Mouse (Mus musculus) ES-E14 (cell line): ENCODE measurements around the gene Dnajc5g. TPM values are rescaled to one million over a fixed set of nuclear protein-coding genes. Genes with fewer than 3 reads are reported as not detected.
A peak's percentile ranks its signal among the peaks of the same experiment; 100 is the strongest.

Experiments
- DNase-seq: peaks from one replicate; pipeline ENCODE4 v3.0.0-alpha.2; 2013; ENCODE audit warnings: low read depth, low spot score
- H3K27ac ChIP-seq: 2 replicates; pipeline ENCODE4 v1.5.1; 2012; ENCODE audit warnings: low read depth, mild to moderate bottlenecking, low read length, moderate library complexity, mixed read lengths; ENCODE audit not compliant: poor library complexity, insufficient read depth, severe bottlenecking
- H3K36me3 ChIP-seq: 2 replicates; pipeline ENCODE4 v1.6.1; 2012; ENCODE audit warnings: mild to moderate bottlenecking, low read length, moderate library complexity, mixed read lengths; ENCODE audit not compliant: control insufficient read depth, poor library complexity, insufficient read depth, severe bottlenecking
- H3K4me1 ChIP-seq, 2 experiments: fragments of 150-350 bp in 1 of 2; sonication (generic) in 1 of 2; 2 replicates each; pipeline ENCODE4 v1.6.1; 2012; ENCODE audit warnings: low read length in 2 of 2, mild to moderate bottlenecking in 1 of 2, mixed read lengths in 1 of 2; ENCODE audit not compliant: control insufficient read depth in 2 of 2, insufficient read depth in 2 of 2, poor library complexity in 1 of 2
- H3K4me3 ChIP-seq, 2 experiments: fragments of 150-350 bp in 1 of 2; sonication (generic) in 1 of 2; 2 replicates each; pipeline ENCODE4 v1.5.1; 2012; ENCODE audit warnings: low read length in 2 of 2, low read depth in 1 of 2, mild to moderate bottlenecking in 1 of 2, mixed read lengths in 1 of 2; ENCODE audit not compliant: insufficient read depth in 1 of 2, poor library complexity in 1 of 2, severe bottlenecking in 1 of 2
- H3K9ac ChIP-seq: 2 replicates; pipeline ENCODE4 v1.6.1; 2012; ENCODE audit warnings: low read depth, mild to moderate bottlenecking, low read length, mixed read lengths; ENCODE audit not compliant: poor library complexity, insufficient read depth, severe bottlenecking
- H3K9me3 ChIP-seq: fragments of 150-350 bp; sonication (generic); 2 replicates; pipeline ENCODE4 v1.6.1; 2012; ENCODE audit warnings: low read depth, mild to moderate bottlenecking, low read length; ENCODE audit not compliant: control insufficient read depth, insufficient read depth
- CHD2 ChIP-seq: IDR thresholded peaks from 2 replicates; pipeline ENCODE4 v1.6.1; 2014; ENCODE audit warnings: mild to moderate bottlenecking, low read depth, low read length, inconsistent platforms
- HCFC1 ChIP-seq: IDR thresholded peaks from 2 replicates; pipeline ENCODE4 v1.6.1; 2012; ENCODE audit warnings: low read length, inconsistent platforms, borderline replicate concordance; ENCODE audit not compliant: insufficient read depth
- MAFK ChIP-seq: IDR thresholded peaks from 2 replicates; pipeline ENCODE4 v1.6.1; 2014; ENCODE audit warnings: mild to moderate bottlenecking, low read depth, low read length, inconsistent platforms; ENCODE audit not compliant: insufficient read depth
- ZC3H11A ChIP-seq: IDR thresholded peaks from 2 replicates; pipeline ENCODE4 v1.6.1; 2012; ENCODE audit warnings: low read depth, mild to moderate bottlenecking, inconsistent platforms, low read length, borderline replicate concordance
- ZNF384 ChIP-seq: IDR thresholded peaks from 2 replicates; pipeline ENCODE4 v1.6.1; 2012; ENCODE audit warnings: low read depth, low read length, inconsistent platforms
- in situ Hi-C, 2 experiments: fragments of 600-800 bp; cut with MboI; formaldehyde crosslinking; loops; one replicate each; pipeline ENCODE4 v1.15.1; 2025; ENCODE audit warnings: low sequenced_read_pairs in 2 of 2, inconsistent platforms in 1 of 2; ENCODE audit not compliant: unreplicated experiment in 2 of 2
- total RNA-seq: library from RNA; depleted of rRNA; stranded (reverse); fragments of 300-350 nt; gene quantifications from 2 replicates; pipeline ENCODE4 v1.2.3, GENCODE M21; 2012

Gene Dnajc5g
- total RNA-seq, 1 experiment: 0.67 TPM

DNA sequence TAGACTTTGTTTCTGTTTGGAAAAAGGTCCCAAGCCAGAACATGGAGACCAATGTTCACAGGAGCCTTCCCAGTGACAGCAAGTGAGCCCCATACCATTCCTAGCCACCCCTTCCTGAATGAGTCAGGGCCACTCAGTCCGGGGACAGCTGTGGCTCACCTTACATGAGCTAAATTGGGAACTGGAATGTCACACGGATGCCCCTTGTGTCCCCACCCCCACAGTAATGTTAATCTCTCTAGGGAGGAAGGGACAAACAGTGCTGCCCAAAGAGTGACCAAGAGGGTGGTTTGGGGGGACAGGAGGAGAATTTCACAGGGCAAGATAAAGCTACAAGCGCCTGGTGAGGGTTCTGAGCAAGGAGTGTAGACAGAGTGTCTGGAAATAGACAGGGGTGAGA is 10.3 kb downstream of the Dnajc5g start, which contains the start of gene Trim54:
TSS of gene Trim54 (plus strand) at position 359 of the 400 bp plus-strand sequence.
- Histone ChIP-seq H3K9ac (peak within 1 kb of the TSS; percentile 61; the same call in 1 of the 2 replicates), H3K4me3 (peak within 1 kb of the TSS; percentile 62 to 67), H3K36me3 (no peaks in the 10 kb centered on the region), H3K4me1 (peaks cover 3 to 11% of the 10 kb centered on the region in 2 experiments; a peak in 3 of 4 replicates), H3K9me3 (no peaks in the 10 kb centered on the region), H3K27ac (peak within 1 kb of the TSS; percentile 51; the same call in 1 of the 2 replicates)
- no peak for DNase-seq
- TF ChIP-seq ZC3H11A: no peak
- TF ChIP-seq MAFK: no peak
- TF ChIP-seq HCFC1: no peak
- TF ChIP-seq ZNF384: no peak
- TF ChIP-seq CHD2: no peak
- in situ Hi-C loops: no loop called here

DNA sequence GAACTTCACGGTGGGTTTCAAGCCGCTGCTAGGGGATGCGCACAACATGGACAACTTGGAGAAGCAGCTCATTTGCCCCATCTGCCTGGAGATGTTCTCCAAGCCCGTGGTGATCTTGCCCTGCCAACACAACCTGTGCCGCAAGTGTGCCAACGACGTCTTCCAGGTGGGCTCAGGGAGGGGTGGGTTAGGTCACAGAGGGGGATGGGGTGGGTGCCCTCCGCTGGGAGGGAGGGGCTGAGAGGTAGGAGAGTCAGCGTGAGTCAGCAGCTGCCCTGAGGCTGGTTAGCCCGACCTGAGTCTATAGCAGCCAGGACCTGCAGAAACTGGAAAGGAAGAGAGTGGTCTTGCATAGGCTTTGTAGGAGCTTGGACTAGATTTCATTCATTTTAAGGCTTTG is 10.8 kb downstream of the Dnajc5g start:
- Histone ChIP-seq H3K9ac (peak overlapping the region; percentile 61; the same call in 1 of the 2 replicates), H3K4me3 (peak overlapping the region; percentile 62 to 67), H3K9me3 (no peaks in the 10 kb centered on the region), H3K36me3 (no peaks in the 10 kb centered on the region), H3K4me1 (peaks cover 3 to 11% of the 10 kb centered on the region in 2 experiments; a peak in 3 of 4 replicates), H3K27ac (peak overlapping the region; percentile 51; the same call in 1 of the 2 replicates)
- in situ Hi-C loops: no loop called here
- TF ChIP-seq ZNF384 (no peak), MAFK (peak; percentile 92), ZC3H11A (no peak), HCFC1 (no peak)
- no peak for DNase-seq

DNA sequence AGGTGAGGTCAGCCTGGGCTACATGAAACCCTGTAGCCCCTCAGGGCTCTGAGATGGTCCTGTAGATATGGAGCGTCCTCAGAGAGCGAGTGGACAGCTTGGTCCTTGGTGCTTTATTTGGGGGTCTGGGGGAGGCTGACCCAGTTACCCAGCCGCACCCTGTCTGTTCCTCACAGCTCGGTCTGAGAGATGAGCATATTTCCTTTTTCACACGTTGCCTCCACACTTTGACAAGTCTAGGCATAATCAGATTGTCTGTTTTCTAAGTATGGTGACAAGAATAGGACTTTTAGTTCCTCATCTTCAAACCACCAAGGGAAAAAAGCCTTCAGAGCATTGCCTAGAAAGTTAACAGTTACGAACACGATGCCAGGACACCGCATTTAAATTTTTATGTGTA is 15.0 kb downstream of the Dnajc5g start:
- H3K27ac ChIP-seq: no peak overlapping the region
- no peaks in the 10 kb centered on the region for H3K36me3 ChIP-seq
- no peak for TF ChIP-seq ZNF384
- no peak for TF ChIP-seq MAFK
- no peak for DNase-seq
- no peak overlapping the region for H3K9ac ChIP-seq
- H3K4me3 ChIP-seq: no peak overlapping the region
- peaks cover 3 to 12% of the 10 kb centered on the region in 2 experiments; a peak in 3 of 4 replicates for H3K4me1 ChIP-seq
- no peaks in the 10 kb centered on the region for H3K9me3 ChIP-seq
- in situ Hi-C loops: no loop called here

DNA sequence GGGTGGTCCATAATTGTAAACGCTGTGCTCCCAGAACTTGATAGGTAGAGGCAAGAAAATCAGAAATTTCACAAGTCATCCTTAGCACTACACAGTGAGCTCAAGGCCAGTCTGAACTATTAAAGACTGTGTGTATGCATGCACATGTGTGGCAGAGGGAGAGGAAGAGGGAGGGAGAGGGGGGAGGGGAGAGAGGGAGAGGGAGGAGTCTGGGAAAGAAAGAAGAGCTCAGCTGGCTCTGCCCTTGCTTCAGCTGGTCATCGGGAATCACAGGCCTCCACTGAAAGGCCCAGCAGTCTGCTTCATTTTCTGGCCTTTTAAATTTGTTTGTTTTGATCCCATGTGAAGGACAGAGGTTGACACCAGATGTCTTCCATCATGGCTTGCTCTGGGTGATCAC is 17.4 kb downstream of the Dnajc5g start:
- Histone ChIP-seq H3K36me3 (no peaks in the 10 kb centered on the region), H3K9me3 (no peaks in the 10 kb centered on the region), H3K4me1 (peaks cover 0 to 3% of the 10 kb centered on the region in 2 experiments; a peak in 1 of 4 replicates), H3K27ac (no peak overlapping the region), H3K4me3 (no peak overlapping the region), H3K9ac (no peak overlapping the region)
- in situ Hi-C loops: no loop called here
- no peak for DNase-seq
- TF ChIP-seq ZC3H11A: no peak
- no peak for TF ChIP-seq CHD2
- no peak for TF ChIP-seq ZNF384
- TF ChIP-seq HCFC1: no peak
- no peak for TF ChIP-seq MAFK

DNA sequence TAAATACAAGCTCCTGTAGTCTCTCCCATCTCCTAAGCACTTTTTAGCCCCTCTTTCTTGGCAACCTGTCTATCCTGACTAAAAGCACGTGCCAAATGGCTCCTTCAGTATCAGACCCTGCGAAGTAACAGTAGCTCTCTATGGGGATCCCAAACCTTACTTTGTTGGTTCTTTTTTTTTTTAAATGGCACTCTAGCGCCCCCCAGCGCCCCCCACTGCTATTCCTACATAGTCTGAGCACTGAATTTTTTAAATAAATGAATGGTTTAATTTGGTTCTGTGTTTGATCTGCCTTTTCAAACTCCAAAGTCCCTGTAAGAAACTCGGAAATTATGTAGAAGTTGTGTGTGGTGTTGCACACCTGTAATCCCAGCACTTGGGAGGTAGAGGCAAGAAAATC is 20.0 kb downstream of the Dnajc5g start:
- in situ Hi-C loops: no loop called here

More for the DNA sequence above, 20.0 kb downstream of the Dnajc5g start:
- H3K9me3 ChIP-seq: no peaks in the 10 kb centered on the region
- no peak overlapping the region for H3K27ac ChIP-seq
- no peak for DNase-seq
- TF ChIP-seq ZNF384 (peak; percentile 95), CHD2 (no peak), ZC3H11A (no peak), MAFK (no peak), HCFC1 (no peak)
- H3K4me1 ChIP-seq: peaks cover 0 to 2% of the 10 kb centered on the region in 2 experiments; a peak in 1 of 4 replicates
- H3K9ac ChIP-seq: no peak overlapping the region
- no peaks in the 10 kb centered on the region for H3K36me3 ChIP-seq
- H3K4me3 ChIP-seq: no peak overlapping the region
